ENCODE assay signal across 8 mouse cellular contexts in genomic region chr4:154159002-154159401, GRCm38 (mm10). TPM values are rescaled to one million over a fixed set of nuclear protein-coding genes. Genes with fewer than 3 reads are reported as not detected.
DNase-seq lines count a peak whose midpoint lies in the region; ATAC-seq lines count a peak whose summit lies in the region.

No protein-coding gene starts in this region.

- peaks cover 28% of the 10 kb centered on the region for H3K36me3 ChIP-seq in hindbrain, embryonic 15.5 days

- WGBS in hindbrain, embryonic 15.5 days = 19% methylated on average over 6 of the region's 6 CpGs

- no peaks in the 10 kb centered on the region for H3K27me3 ChIP-seq in hindbrain, embryonic 15.5 days

- ATAC-seq in hindbrain, embryonic 15.5 days (ENCODE audit: low FRiP score, low read depth) = no peak

- H3K9me3 ChIP-seq in hindbrain, embryonic 15.5 days = no peaks in the 10 kb centered on the region

- H3K9ac ChIP-seq in hindbrain, embryonic 15.5 days = no peak overlapping the region

- peak; percentile 87 for DNase-seq in R1 (ENCODE audit: low read depth, low spot score)
- DNase-seq in cerebellum, postnatal 10 days = peak; percentile 95 to 98
- DNase-seq in frontal cortex, postnatal 10 days (ENCODE audit: low spot score in 2 of 2) = peak; percentile 58 to 80
- peak; percentile 72 to 78 for DNase-seq in layer of hippocampus, postnatal 36 days
- peak; percentile 90 for DNase-seq in lung, postnatal 25 days (ENCODE audit: low spot score)
- peak; percentile 79 for DNase-seq in retina, postnatal 7 days (ENCODE audit: low read depth, low spot score)
- peak; percentile 87 for DNase-seq in urinary bladder, postnatal 14 days (ENCODE audit: low spot score)

- peak overlapping the region; percentile 75 for H3K4me2 ChIP-seq in hindbrain, embryonic 15.5 days

- peak overlapping the region; percentile 80 for H3K4me3 ChIP-seq in hindbrain, embryonic 15.5 days

- H3K27ac ChIP-seq in hindbrain, embryonic 15.5 days (replicated peaks) = no peak overlapping the region

- H3K4me1 ChIP-seq in hindbrain, embryonic 15.5 days (replicated peaks) = peaks cover 23% of the 10 kb centered on the region

RNA-seq across cellular contexts. Expression of gene Tprgl, which starts 1.5 kb away (rescaled TPM):
- polyA plus RNA-seq in hindbrain, embryonic 15.5 days (2015; fragmentation: Nextera tagmentation; extraction: Ambion mirVana) = 209 and 219 TPM in 2 replicates
- total RNA-seq in layer of hippocampus, postnatal 36 days (2021) = 100 to 1,000 TPM; 161 to 177 TPM

RNA-seq across cellular contexts. Expression of gene Megf6, which starts 11.5 kb away (rescaled TPM):
- 9.4 and 11.3 TPM in 2 replicates for polyA plus RNA-seq in hindbrain, embryonic 15.5 days (2015; fragmentation: Nextera tagmentation; extraction: Ambion mirVana)
- 1 to 10 TPM; 5.1 to 5.2 TPM for total RNA-seq in layer of hippocampus, postnatal 36 days (2021)

RNA-seq across cellular contexts. Expression of gene Wrap73, which starts 16.8 kb away (rescaled TPM):
- 41.3 and 45.5 TPM in 2 replicates for polyA plus RNA-seq in hindbrain, embryonic 15.5 days (2015; fragmentation: Nextera tagmentation; extraction: Ambion mirVana)
- 10 to 100 TPM; 33.8 to 36.0 TPM for total RNA-seq in layer of hippocampus, postnatal 36 days (2021)

RNA-seq across cellular contexts. Expression of gene Trp73, which starts 19.0 kb away (rescaled TPM):
- polyA plus RNA-seq in hindbrain, embryonic 15.5 days (2015; fragmentation: Nextera tagmentation; extraction: Ambion mirVana) = 0.31 and 0.92 TPM in 2 replicates
- total RNA-seq in layer of hippocampus, postnatal 36 days (2021) = 1 to 10 TPM; 1.6 to 3.1 TPM
